Mouse (Mus musculus) adrenal gland, postnatal 4 days (tissue): ENCODE measurements around the gene Gpd2. TPM values are rescaled to one million over a fixed set of nuclear protein-coding genes. Genes with fewer than 3 reads are reported as not detected.

Experiments
- DNase-seq, 2 experiments: peaks; one replicate each; pipeline ENCODE4 v3.0.0; 2021 to 2022; ENCODE audit warnings: low spot score in 2 of 2, mixed read lengths in 2 of 2
- total RNA-seq, 2 experiments: library from RNA; stranded (reverse); gene quantifications; 2 replicates each; pipeline ENCODE4 v1.2.3; 2021

The Gpd2 gene
- total RNA-seq, 2 experiments from 2014 or later, result 25.1 to 32.7 TPM

DNA sequence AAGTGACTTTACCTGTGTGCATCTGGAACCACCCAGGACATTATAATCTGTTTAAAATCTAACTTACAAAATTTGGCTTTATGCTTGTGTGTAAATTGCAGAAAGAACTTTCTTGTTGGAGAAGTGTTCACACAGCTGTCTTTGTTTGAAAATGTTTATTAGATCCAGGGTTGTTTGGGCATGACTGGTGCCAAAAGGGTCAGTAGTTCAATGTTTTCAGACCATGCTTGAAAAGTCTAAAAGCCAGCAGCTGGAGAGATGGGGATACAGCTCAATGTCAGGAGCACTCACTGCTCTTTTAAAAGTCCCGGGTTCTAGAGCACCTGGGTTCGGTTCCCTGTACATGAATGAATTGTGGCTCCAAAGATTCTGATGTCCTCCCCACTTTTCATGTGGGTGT is 56.1 kb downstream of the Gpd2 start:
- DNase-seq, result no peak

DNA sequence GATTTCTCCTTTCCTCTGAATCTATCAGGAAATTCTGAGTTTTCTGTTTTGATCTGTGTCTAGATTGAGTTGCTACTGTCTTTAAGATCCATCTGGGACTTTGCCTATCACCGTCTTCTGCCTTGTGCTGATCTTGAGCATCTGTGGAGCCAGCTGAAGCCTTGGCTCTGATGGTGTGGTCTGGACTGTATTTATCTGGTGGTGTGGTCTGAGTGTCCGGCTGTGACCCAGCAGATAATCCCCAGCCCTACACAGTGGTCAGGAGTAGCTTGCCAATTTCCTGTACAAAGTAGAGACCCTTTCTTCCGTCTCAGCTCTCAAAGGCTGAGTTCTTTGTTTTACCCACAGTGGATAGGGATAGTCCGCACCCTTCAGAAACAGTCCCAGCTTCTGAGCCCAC is 58.6 kb downstream of the Gpd2 start:
- no peak for DNase-seq

DNA sequence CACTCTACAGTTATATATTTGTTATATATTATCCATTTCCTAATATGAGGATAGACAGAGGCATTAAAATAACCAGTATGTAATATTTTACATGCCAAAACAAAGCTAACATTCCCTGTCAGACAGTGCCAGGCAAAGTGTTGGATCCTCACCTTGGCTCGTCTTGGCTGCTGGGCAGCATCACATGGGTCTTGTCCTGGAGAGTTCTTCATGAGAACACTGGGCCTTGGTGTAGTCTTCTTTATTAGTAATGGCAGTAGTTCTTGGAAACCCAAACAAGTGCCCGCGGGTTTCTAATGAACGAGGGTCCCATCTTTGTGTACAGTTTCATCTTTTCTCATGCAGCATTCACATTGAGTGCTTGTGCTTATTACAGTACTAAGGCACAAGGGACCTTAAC is 59.8 kb downstream of the Gpd2 start:
- no peak for DNase-seq

DNA sequence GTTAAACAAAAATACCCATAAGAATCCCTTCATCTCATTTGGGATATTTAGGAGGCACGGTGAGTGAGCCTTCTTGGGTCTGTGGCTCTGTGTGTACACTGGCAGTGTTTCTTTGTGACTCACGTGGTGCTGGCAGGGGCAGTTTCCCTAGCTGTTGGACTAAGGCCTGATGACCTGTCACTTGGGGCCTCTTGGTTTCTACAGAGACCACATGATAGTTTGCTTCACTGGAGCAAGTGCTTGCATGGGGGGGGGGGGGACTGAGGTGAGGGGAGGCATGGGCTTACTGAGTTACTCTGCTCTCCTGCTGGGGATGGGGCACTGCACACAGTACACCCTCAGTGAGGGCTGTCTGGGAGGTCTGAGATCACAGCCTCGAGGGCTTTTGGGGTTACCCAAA is 64.1 kb downstream of the Gpd2 start:
- no peak for DNase-seq

DNA sequence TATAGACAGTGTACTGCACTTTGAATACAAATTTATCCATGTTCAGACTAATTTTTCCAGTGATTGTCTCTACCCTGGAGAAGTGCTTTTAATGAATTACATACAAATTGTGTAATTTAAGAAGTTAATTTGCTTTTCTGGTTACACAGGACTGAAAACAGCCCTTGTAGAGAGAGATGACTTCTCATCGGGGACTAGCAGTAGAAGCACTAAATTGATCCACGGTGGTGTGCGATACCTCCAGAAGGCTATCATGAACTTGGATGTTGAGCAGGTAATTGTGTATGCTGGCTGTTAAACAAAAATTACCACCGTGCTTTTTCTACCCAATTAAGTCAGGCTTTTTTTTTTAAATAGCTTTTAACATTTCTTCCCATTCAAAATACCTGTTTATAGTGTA is 66.8 kb downstream of the Gpd2 start:
- DNase-seq, result no peak

DNA sequence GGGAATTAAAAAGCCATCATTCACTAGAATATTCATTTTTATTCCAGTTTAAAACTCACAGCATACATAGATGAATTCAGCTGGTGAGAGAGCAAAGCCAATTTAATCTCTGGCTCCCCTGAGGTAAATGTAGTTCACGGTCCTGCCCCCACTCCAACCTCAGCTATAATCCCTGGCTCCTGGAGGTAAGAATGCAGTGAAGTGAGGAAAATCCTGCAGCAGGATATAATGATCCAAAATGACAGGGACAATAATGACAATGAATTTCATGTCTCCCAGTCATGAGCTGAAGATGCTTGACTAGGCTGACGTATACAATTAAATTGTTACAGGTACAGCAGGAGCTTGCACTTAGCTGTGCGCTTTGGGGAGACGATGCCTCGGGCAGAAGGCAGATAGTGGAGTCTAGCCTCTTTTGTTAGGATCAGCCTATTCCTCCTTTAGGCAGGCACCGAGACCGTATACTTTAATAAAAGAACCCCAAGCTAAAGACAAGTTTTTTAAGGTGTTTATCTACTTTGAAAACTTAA is 74.9 kb downstream of the Gpd2 start:
- no peak for DNase-seq

DNA sequence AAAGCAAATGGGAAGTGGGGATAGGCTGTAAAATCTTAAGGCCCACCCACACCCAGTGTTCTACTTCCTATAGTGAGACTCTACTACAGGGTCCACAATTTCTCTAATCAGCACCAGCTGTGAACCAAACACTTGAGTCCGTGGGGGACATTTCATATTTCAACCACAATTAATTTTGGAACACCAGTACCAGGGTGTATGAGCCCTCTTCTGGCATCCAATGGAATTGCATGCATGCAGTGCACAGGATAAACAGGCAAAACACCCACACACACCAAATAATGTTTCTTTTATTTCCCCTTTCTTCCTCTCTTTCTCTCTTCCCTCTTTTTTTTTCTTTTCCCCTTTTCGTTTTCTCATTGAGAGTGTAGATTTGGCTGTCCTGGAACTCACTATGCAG is 78.6 kb downstream of the Gpd2 start:
- no peak for DNase-seq

DNA sequence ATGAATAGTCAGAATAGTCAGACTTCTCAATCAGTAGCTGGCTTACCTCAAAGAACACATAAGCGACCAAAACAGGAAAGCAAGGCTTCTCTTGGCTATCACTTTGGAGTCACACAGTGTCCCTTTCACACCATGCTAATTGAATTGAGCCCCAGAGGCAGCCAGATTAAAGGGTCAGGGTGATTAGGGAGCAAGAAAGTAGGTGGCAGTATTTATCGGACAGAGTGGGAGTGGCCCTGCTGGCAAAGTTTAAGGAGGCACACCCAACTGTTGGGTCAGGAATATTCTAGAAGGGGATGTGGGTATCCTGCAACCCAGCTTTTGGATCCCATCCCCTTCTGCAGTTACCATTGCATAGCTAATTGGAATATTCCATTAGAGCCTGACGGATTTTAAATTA is 80.9 kb downstream of the Gpd2 start:
- DNase-seq, result no peak

DNA sequence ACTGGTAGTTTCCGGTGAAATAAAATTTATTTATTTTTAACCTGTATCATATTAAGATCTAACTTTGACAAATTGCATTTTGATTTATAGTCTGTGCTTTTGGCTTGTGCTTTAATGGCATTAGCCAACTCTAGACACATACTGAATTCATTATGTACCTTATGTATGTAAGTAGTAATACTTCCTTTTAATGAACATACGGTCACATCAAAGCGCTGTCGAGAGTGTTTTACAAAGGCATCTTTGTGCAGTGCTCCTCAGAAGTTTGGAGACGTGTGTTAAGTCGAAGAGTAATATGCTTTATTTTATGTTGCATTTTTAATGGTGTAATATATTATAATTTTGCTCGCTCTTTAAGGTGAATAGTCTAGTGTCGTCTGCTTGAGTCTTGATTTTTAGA is 88.7 kb downstream of the Gpd2 start:
- no peak for DNase-seq

DNA sequence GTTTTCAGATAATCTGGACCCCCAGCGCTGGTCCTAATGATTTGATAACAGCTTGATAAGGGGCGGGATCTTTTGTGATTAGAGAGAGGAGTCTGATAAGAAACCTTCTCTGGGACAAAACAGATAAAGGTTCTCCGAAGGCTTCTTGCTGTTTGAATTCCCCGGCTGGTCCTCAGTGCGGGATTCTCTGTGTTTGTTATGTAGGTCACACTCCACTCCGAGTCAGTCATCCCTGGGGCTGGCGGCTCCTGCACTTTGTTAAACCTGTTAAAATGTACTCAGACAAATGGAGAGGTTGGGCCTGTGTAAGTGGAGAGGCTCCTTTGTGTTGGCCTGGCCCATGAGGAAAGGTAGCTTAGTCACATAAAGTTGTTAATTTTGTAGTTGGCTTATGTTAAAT is 91.9 kb downstream of the Gpd2 start:
- DNase-seq, result no peak

DNA sequence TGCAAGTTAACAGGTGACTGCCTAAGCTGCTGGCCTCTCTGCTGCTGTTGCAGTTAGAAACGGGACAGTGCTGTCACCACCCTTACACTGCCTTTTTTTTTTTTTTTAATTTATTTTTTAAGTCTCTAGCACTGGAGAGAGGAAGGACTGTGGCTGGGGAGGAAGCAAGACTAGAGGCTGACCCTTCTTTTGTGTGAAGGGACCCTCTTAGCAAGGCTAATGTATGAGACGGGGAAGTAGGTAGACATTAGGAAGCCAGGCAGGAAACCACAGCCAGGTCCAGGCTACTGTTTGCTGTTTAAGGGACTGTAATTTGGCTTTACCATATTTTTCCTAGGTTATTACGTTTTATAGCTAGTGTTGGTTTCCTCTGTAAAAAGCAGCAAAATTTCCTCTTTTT is 93.4 kb downstream of the Gpd2 start:
- DNase-seq, result no peak

DNA sequence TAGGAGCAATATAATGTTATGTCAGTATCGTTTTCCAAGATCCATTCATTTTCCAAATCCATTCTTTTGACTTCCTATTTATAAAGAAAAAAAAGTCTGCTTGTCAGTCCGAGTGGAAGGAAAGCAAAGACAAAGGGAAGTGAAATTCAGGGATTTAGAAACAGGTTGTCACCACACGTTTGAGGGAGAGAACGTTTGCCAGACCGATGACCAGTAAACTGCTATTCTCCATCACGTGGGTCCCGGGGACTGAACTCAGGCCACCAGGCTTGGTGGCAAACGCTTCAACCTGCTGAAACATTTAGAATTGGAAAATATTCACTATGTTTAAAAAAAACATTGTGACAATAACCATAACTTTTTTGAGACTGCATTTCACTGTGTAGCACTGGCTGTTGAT is 93.8 kb downstream of the Gpd2 start:
- DNase-seq, result no peak

DNA sequence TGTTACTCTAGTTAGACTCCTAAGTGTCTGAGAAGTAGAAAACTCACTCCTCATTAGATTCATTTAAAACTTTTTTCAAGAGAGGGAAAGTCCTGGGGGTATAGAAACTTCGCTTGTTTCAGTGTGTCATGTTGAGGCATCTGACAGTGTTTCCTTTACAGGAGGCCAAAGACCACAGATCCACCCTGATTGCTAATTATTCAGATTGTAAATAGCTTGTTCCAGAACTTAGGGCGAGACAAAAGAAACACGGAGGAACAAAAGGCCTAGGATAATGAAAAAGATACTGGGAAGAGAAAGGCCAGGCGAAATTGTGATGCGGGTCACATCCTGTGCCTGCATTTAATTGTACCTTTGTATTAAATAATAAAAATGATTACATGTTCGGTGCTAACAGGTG is 96.0 kb downstream of the Gpd2 start:
- DNase-seq, result no peak

DNA sequence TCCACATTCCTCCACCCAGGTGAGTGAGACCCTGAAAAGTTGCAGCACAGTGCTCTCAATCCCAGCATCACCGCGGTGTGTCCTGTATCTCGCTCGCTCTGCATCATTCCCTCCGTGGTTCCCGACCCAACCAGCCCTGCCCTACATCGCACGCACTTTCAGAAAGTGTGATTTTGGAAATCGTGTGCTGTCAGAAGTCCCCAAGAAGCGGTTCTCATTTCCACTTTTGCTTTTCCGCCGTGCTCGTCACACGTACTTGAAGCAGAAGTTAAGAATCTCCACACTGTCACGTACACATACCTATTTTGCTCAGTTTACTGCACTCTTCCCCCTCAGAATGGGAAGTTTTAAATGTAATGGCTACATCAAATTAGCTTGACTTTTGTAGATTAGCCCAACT is 98.0 kb downstream of the Gpd2 start:
- no peak for DNase-seq

DNA sequence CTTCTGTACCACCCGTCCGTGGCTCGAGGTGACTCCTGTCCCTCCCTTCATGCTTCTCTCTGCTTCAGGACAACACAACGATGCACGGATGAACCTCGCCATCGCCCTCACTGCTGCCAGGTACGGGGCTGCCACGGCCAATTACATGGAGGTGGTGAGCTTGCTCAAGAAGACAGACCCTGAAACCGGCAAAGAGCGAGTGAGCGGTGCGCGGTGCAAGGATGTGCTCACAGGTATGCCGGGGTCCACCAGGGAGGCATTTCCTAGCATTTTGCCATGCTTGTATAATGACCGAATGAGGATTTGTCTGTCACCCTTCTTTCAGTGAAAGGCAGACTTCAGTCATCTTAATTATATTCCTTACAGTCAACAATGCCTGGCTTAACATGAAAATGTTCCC is 101.3 kb downstream of the Gpd2 start:
- no peak for DNase-seq

DNA sequence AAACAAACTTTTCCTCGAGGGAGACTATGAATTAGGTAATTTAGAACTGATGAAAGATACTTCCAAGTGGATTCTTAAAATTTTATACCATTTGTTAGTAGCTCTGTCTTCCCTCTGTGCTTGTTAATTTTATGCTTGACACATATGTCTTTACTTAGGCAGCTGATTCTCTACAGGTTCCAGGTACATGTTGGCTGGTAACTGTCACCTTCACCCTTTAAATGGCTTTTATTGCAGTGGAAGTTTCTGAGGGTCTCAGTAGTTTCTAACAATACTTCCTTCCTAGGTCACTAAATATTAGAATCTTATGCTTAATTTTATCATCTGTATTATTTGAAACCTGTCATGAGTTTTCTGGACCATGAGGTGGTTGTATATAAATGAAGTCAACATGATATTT is 105.5 kb downstream of the Gpd2 start:
- DNase-seq, result no peak

DNA sequence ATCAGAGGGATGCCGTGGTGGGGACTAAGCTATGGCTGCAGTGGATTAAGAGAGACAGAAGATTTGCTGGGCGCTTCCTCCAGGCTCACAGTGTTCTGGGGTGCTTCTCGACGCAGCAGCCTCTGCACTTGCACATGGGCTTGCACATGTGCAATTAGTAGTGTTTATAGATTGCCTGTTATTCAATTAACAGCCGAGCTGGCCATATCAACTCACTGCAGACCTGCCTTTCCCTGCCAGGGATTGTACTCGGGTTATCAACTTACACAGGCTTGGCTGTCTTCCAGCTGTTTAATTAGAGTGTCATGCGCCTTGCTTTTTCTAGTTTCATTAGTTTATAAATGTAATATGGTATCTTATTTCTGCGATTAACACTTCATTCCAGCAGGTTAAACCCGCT is 113.2 kb downstream of the Gpd2 start:
- DNase-seq, result no peak

DNA sequence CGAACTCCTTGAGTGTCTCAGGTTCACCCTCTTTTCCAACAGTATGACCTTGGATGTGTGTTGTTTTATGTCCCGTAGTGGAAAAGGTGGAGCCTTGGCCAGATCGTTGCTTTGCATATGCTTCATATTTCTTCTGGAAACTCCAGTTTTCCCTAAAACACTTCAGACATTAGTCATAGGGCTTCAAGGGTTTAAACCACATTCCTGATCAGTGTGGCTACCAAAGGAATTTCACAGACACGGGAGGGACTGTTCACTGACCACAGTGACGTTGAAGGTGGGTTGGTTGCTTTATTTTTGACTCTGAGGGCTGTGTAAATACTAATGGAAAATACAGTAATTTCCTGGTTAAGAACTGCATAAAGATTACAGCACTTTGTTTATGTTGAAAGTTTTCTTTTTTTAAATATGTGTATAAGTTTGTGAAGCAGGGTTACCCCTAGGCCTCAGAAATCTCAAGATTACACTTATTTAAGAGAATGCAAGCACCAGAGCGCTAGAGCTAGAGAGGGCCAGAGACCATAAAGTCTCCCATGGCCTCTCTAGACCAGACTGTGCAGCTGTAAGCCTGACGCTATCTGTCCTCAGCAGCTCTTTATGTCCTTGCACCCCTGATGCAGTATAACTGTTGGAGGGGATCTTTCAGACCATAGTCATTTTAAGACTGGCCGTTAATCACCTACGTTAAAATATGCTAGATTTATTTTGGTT is 116.4 kb downstream of the Gpd2 start:
- DNase-seq, result no peak

DNA sequence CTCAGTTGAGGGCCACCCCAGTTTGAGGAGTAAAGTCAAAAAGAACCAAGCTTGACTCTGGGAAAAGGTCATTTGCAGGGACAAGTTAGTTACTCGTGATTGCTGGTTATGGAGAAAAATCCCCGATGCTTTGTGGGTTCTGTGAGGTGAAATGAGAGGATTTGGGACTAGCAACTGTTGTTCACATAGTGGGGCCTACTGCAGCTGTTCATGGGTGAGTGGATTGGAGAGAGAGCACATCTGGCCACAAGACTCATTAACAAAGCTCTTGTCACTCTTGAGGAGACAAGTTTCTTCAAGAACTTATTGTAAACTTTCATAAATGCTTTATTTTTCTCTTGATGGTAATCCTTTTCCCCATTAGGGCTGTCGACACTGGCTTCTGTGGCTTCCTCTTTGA is 117.4 kb downstream of the Gpd2 start:
- no peak for DNase-seq

DNA sequence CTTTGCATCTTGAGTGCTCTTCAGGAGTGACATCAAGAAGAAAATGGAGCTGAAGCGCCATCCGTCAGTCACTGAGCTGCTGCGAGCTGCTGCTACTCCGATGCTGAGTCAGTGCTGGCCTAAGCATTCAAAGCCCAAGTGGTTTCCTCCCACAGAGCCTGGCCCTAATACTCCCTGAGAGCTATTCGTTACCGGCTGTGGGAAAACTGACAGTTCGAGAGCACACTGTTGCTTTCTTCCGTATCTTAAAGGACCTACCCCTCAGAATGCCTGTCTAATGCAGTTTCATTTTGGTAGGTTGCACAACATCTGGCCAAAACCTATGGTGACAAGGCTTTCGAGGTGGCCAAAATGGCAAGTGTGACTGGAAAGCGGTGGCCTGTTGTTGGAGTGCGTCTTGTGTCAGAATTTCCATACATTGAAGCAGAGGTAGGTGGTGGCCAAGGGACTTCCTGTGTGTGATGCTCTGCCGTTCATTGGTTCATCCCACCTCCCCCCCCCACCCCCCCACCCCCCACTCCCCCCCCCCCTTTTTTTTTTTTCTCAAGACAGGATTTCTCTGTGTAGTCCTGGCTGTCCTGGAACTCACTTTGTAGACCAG is 118.9 kb downstream of the Gpd2 start:
- DNase-seq, result no peak

DNA sequence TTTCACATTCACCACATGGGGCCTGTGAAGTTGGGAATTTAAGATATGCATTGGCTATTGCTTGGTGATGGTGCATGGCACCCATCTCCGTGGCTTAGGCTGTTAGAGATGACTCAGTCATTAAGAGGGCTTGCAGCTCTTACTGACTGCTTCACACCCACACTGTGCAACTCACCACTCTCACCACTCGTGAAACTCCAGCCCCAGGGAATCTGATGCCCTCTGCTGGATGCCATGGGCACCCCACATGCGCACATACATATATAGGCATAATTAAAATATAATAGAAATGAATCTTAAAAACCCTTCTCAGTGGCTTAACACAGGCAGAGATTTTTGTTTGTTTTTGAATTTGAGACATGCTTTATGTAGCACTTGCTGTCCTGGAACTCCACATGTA is 125.1 kb downstream of the Gpd2 start:
- no peak for DNase-seq

DNA sequence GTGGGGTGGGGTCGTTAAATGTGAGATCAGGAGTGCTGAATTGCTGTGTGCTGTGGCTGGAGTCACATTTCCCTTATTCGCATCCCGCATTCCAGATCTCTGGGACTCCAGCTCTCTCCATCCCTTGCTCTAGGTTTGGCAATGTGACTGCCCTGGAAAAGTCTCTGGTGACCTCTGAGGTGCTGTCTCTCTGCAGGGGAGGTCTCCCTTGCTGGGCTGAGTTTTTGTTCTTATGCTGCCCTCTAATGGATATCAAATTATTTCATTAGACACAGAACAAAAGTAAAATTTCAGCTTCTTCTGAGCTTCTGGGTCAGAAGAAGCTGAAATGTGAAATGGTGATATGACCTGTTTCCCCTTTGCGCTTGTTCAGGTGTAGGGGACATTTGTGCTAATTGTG is 137.2 kb downstream of the Gpd2 start:
- DNase-seq, result no peak

DNA sequence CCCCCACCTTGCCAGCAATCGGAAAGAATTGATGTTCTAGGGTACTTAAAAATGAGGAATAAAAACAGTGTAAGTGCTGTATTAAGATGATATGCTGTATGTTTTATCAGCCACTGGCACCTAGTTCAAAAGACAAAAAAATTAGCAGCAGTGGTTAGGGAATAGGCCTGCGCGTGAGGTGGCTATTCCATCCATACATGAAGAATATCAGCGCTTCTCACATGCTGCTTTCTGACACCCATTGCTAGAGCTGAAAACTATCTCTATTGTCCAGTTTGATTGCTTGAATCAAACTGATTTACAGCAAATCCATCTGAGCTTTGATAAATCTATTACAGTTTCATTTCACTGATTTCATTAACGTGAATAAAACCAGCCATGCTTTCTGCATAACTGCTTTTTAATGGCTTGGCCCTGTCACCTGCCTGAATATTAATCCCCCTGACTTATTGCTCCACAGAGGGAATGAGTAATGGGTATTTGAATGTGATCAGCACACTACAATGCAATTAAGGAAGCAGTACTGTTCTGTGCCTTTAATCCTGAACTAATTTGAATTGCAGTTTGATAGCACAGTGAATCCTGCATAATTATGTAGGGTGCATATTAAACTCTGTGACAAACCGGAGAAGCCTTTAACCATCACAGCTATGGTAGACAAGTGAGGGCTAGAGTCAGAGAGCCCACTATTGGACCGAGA is 137.9 kb downstream of the Gpd2 start:
- no peak for DNase-seq
